Mouse (Mus musculus) layer of hippocampus, adult 8-10 months (tissue): ENCODE measurements at regions not wholly inside any gene's neighbourhood (a gene's known extent, or its start where the extent isn't known, plus 50 kb on each side); places are given as distances from the start of the nearest gene placed in this dataset.
A peak's percentile ranks its signal among the peaks of the same experiment; 100 is the strongest.

ENCODE experiments used
- DNase-seq, 2 experiments: peaks; one replicate each; pipeline ENCODE4 v3.0.0; 2022; ENCODE audit warnings: low spot score in 2 of 2

GRCm38 (mm10) chr2:159981694-159982093 lies 352.3 kb downstream of the Gm826 start:
- DNase-seq, result no peak

GRCm38 (mm10) chr2:159950369-159950768 lies 383.6 kb downstream of the Gm826 start:
- no peak for DNase-seq

GRCm38 (mm10) chr2:159949046-159949445 lies 384.9 kb downstream of the Gm826 start:
- no peak for DNase-seq

GRCm38 (mm10) chr2:159930744-159931143 lies 403.2 kb downstream of the Gm826 start:
- DNase-seq, result no peak

GRCm38 (mm10) chr2:159889701-159890100 lies 444.3 kb downstream of the Gm826 start:
- no peak for DNase-seq

- DNase-seq, result no peak
These were observed 449.0 kb downstream of the Gm826 start for GRCm38 (mm10) chr2:159884773-159885459.

- DNase-seq, result no peak
These were observed 467.0 kb downstream of the Gm826 start for GRCm38 (mm10) chr2:159866981-159867380.

- DNase-seq, result peak; percentile 10 to 24
These were observed 467.6 kb downstream of the Gm826 start for GRCm38 (mm10) chr2:159866391-159866790.

- no peak for DNase-seq
These were observed 470.8 kb downstream of the Gm826 start for GRCm38 (mm10) chr2:159863185-159863584.

GRCm38 (mm10) chr2:159853891-159854665 lies 479.9 kb downstream of the Gm826 start:
- DNase-seq, result no peak

GRCm38 (mm10) chr2:159852959-159853358 lies 481.0 kb downstream of the Gm826 start:
- DNase-seq, result no peak

GRCm38 (mm10) chr2:159832488-159833113 lies 501.4 kb downstream of the Gm826 start:
- DNase-seq, result no peak

GRCm38 (mm10) chr2:159826417-159826816 lies 507.5 kb downstream of the Gm826 start:
- DNase-seq, result no peak

GRCm38 (mm10) chr2:159818556-159818955 lies 515.4 kb downstream of the Gm826 start:
- no peak for DNase-seq

GRCm38 (mm10) chr2:159816344-159816743 lies 517.6 kb downstream of the Gm826 start:
- DNase-seq, result no peak
